Mouse (Mus musculus): ENCODE results near the gene Wdr12. TPM values are rescaled to one million over a fixed set of nuclear protein-coding genes. Genes with fewer than 3 reads are reported as not detected.
"Not testable (repeated sequence)": the region's sequence is repeated elsewhere in the genome, so short reads cannot be mapped to it uniquely, and the experiment has no call there.

Wdr12 gene
- polyA plus RNA-seq, 1 experiment from 2014 or later = 70.1 TPM

- H3K4me1 ChIP-seq = no peaks in the 10 kb centered on the region
- ATAC-seq = no peak
- no peak overlapping the region for H3K4me3 ChIP-seq
- no peak overlapping the region for H3K9ac ChIP-seq
- WGBS (ENCODE audit: insufficient replicate concordance) = 61% methylated on average over 3 of the region's 3 CpGs
- no peaks in the 10 kb centered on the region for H3K36me3 ChIP-seq
- no peak overlapping the region for H3K27ac ChIP-seq
- no peaks in the 10 kb centered on the region for H3K9me3 ChIP-seq (replicated peaks)
- no peak overlapping the region for H3K4me2 ChIP-seq
- H3K27me3 ChIP-seq (replicated peaks) = no peaks in the 10 kb centered on the region
Observed at GRCm38 (mm10) chr1:60056310-60056709, 42.1 kb downstream of the Wdr12 start.

- Histone ChIP-seq H3K27ac (no peak overlapping the region), H3K9me3 (replicated peaks) (no peaks in the 10 kb centered on the region), H3K9ac (no peak overlapping the region), H3K27me3 (replicated peaks) (no peaks in the 10 kb centered on the region), H3K36me3 (no peaks in the 10 kb centered on the region), H3K4me1 (no peaks in the 10 kb centered on the region), H3K4me3 (no peak overlapping the region), H3K4me2 (no peak overlapping the region)
- no peak for ATAC-seq
- 26% methylated on average over 3 of the region's 3 CpGs for WGBS (ENCODE audit: insufficient replicate concordance)
Observed at GRCm38 (mm10) chr1:60054659-60055058, 43.8 kb downstream of the Wdr12 start.

GRCm38 (mm10) chr1:60047481-60047880 lies 51.0 kb downstream of the Wdr12 start:
- not testable (repeated sequence) for H3K4me1 ChIP-seq; H3K9ac ChIP-seq; H3K36me3 ChIP-seq; H3K9me3 ChIP-seq (replicated peaks); H3K27ac ChIP-seq; H3K4me3 ChIP-seq; ATAC-seq; H3K4me2 ChIP-seq
- WGBS (ENCODE audit: insufficient replicate concordance) = 81% methylated on average over 5 of the region's 5 CpGs
- H3K27me3 ChIP-seq (replicated peaks) = peaks cover 24% of the 10 kb centered on the region

- H3K4me2 ChIP-seq = no peak overlapping the region
- H3K36me3 ChIP-seq = no peaks in the 10 kb centered on the region
- ATAC-seq = no peak
- WGBS (ENCODE audit: insufficient replicate concordance) = 75% methylated on average over 1 of the region's 1 CpGs
- 0 out of 2 replicates have a peak, but pooled peaks cover 12% of the 10 kb centered on the region for H3K4me1 ChIP-seq
- H3K4me3 ChIP-seq = no peak overlapping the region
- no peaks in the 10 kb centered on the region for H3K9me3 ChIP-seq (replicated peaks)
- H3K27ac ChIP-seq = no peak overlapping the region
- H3K27me3 ChIP-seq (replicated peaks) = peaks cover 40% of the 10 kb centered on the region
- no peak overlapping the region for H3K9ac ChIP-seq
Observed at GRCm38 (mm10) chr1:60044595-60044994, 53.9 kb downstream of the Wdr12 start.

GRCm38 (mm10) chr1:60042796-60043469 lies 55.5 kb downstream of the Wdr12 start, which contains the start of gene Ica1l:
Gene Ica1l, minus strand, starts transcription at chr1:60043184.
- H3K27ac ChIP-seq = no peak within 1 kb of the TSS
- peak; percentile 63 for ATAC-seq
- under 1% methylated on average over 88 of the region's 99 CpGs for WGBS (ENCODE audit: insufficient replicate concordance)
- H3K9ac ChIP-seq = peak within 1 kb of the TSS; percentile 17; the same call in 1 of the 2 replicates
- no peaks in the 10 kb centered on the region for H3K36me3 ChIP-seq
- H3K4me1 ChIP-seq = 0 out of 2 replicates have a peak, but pooled peaks cover 12% of the 10 kb centered on the region
- peak within 1 kb of the TSS; percentile 67 for H3K4me3 ChIP-seq
- peak within 1 kb of the TSS; percentile 88 for H3K4me2 ChIP-seq
- no peaks in the 10 kb centered on the region for H3K9me3 ChIP-seq (replicated peaks)
- peaks cover 40% of the 10 kb centered on the region for H3K27me3 ChIP-seq (replicated peaks)

- no peak for ATAC-seq
Observed at GRCm38 (mm10) chr1:60042398-60042795, 56.0 kb downstream of the Wdr12 start.

GRCm38 (mm10) chr1:60035044-60035443 lies 63.4 kb downstream of the Wdr12 start:
- no peak for ATAC-seq
- Histone ChIP-seq H3K9me3 (replicated peaks) (no peaks in the 10 kb centered on the region), H3K27me3 (replicated peaks) (peaks cover under 1% of the 10 kb centered on the region; the same call in 1 of the 2 replicates), H3K9ac (no peak overlapping the region), H3K4me3 (no peak overlapping the region), H3K27ac (no peak overlapping the region), H3K4me2 (no peak overlapping the region), H3K36me3 (no peaks in the 10 kb centered on the region), H3K4me1 (no peaks in the 10 kb centered on the region)
- 84% methylated on average over 2 of the region's 2 CpGs for WGBS (ENCODE audit: insufficient replicate concordance)

More at GRCm38 (mm10) chr1:60042398-60042795, 56.0 kb downstream of the Wdr12 start:
- Histone ChIP-seq H3K36me3 (no peaks in the 10 kb centered on the region), H3K9me3 (replicated peaks) (no peaks in the 10 kb centered on the region), H3K9ac (peak overlapping the region; percentile 17; the same call in 1 of the 2 replicates), H3K27ac (no peak overlapping the region), H3K27me3 (replicated peaks) (peaks cover 40% of the 10 kb centered on the region), H3K4me1 (0 out of 2 replicates have a peak, but pooled peaks cover 12% of the 10 kb centered on the region), H3K4me2 (peak overlapping the region; percentile 88), H3K4me3 (peak overlapping the region; percentile 67)
- whole genome bisulfite sequencing (ENCODE audit: insufficient replicate concordance) = 4% methylated on average over 19 of the region's 19 CpGs

Other genes with a start within 250 kb of the Wdr12 start
- 7.6 TPM in 2 replicates for gene Fam117b, start 185.6 kb downstream of the Wdr12 start, polyA plus RNA-seq (2016; fragmentation: Nextera tagmentation; extraction: Ambion mirVana)
- 0.56 and 0.69 TPM in 2 replicates for gene Ica1l, start 55.5 kb downstream of the Wdr12 start, polyA plus RNA-seq (2016; fragmentation: Nextera tagmentation; extraction: Ambion mirVana)
- 2.9 and 3.2 TPM in 2 replicates for gene Carf, start 398 bp downstream of the Wdr12 start, polyA plus RNA-seq (2016; fragmentation: Nextera tagmentation; extraction: Ambion mirVana)
- gene Nbeal1, start 82.0 kb upstream of the Wdr12 start, polyA plus RNA-seq (2016; fragmentation: Nextera tagmentation; extraction: Ambion mirVana) = 2.5 and 2.7 TPM in 2 replicates
- gene Cyp20a1, start 244.7 kb upstream of the Wdr12 start, polyA plus RNA-seq (2016; fragmentation: Nextera tagmentation; extraction: Ambion mirVana) = 22.4 and 23.7 TPM in 2 replicates

Measured in liver, embryonic 12.5 days (tissue).